Mouse (Mus musculus): ENCODE data around the gene Bag6. TPM values are rescaled to one million over a fixed set of nuclear protein-coding genes. Genes with fewer than 3 reads are reported as not detected.
"Not testable (repeated sequence)": the region's sequence is repeated elsewhere in the genome, so short reads cannot be mapped to it uniquely, and the experiment has no call there.

Bag6 gene
- polyA plus RNA-seq, 1 experiment from 2014 or later: 56.1 TPM

- Histone ChIP-seq H3K27ac (ENCODE audit: poor library complexity, severe bottlenecking) (no peak within 1 kb of the TSS), H3K4me3 (no peak within 1 kb of the TSS), H3K9me3 (replicated peaks) (no peaks in the 10 kb centered on the region), H3K36me3 (peaks cover 57% of the 10 kb centered on the region), H3K27me3 (replicated peaks) (0 out of 2 replicates have a peak, but pooled peaks cover 3% of the 10 kb centered on the region), H3K9ac (no peak within 1 kb of the TSS), H3K4me2 (no peak within 1 kb of the TSS), H3K4me1 (replicated peaks) (peaks cover 8% of the 10 kb centered on the region)
- WGBS: 84% methylated on average over 8 of the region's 8 CpGs
- ATAC-seq (ENCODE audit: insufficient number of reproducible peaks, low FRiP score): no peak
Observed at GRCm38 (mm10) chr17:35115046-35116019, 19.6 kb upstream of the Bag6 start, which contains the start of gene Ly6g5b. TSS of gene Ly6g5b (minus strand) at chr17:35115428.

DNA sequence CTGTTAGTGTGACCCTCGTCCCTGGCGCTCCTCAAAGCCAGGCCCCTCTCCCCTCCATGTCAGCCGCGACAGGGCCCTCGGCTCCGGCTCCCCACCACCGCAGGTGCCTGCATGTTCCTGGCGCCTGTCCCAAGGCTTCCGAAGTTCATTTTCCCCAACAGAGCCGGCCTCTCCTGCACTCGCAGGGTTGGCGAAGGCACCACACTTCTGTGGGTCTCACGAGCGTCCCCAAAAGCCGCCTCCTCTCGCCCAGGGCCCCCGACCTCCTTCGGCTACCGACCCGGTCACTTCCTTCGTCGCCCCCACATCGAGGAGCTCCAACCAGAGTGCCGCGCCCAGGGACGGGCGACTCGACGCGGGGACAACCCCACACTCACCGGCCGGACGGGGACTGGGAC, 14.2 kb upstream of the Bag6 start:
- no peaks in the 10 kb centered on the region for H3K27me3 ChIP-seq (replicated peaks)
- H3K4me1 ChIP-seq (replicated peaks): peaks cover 27% of the 10 kb centered on the region
- no peak for ATAC-seq (ENCODE audit: insufficient number of reproducible peaks, low FRiP score)
- peak overlapping the region; percentile 34; the same call in 1 of the 2 replicates for H3K27ac ChIP-seq (ENCODE audit: poor library complexity, severe bottlenecking)
- H3K36me3 ChIP-seq: peaks cover 51% of the 10 kb centered on the region
- under 1% methylated on average over 33 of the region's 33 CpGs for WGBS
- peak overlapping the region; percentile 76 for H3K4me3 ChIP-seq
- peak overlapping the region; percentile 92 for H3K4me2 ChIP-seq
- peak overlapping the region; percentile 85 for H3K9ac ChIP-seq
- no peaks in the 10 kb centered on the region for H3K9me3 ChIP-seq (replicated peaks)

GRCm38 (mm10) chr17:35121143-35121799, 13.7 kb upstream of the Bag6 start, which contains the start of gene Gpank1:
TSS of gene Gpank1 (plus strand) at chr17:35121455.
- Histone ChIP-seq H3K27ac (ENCODE audit: poor library complexity, severe bottlenecking) (peak within 1 kb of the TSS; percentile 87), H3K9ac (peak within 1 kb of the TSS; percentile 93), H3K4me2 (peak within 1 kb of the TSS; percentile 92), H3K36me3 (peaks cover 46% of the 10 kb centered on the region), H3K27me3 (replicated peaks) (no peaks in the 10 kb centered on the region), H3K4me1 (replicated peaks) (peaks cover 27% of the 10 kb centered on the region), H3K4me3 (peak within 1 kb of the TSS; percentile 76), H3K9me3 (replicated peaks) (no peaks in the 10 kb centered on the region)
- WGBS: under 1% methylated on average over 50 of the region's 50 CpGs
- ATAC-seq (ENCODE audit: insufficient number of reproducible peaks, low FRiP score): peak; percentile 94

DNA sequence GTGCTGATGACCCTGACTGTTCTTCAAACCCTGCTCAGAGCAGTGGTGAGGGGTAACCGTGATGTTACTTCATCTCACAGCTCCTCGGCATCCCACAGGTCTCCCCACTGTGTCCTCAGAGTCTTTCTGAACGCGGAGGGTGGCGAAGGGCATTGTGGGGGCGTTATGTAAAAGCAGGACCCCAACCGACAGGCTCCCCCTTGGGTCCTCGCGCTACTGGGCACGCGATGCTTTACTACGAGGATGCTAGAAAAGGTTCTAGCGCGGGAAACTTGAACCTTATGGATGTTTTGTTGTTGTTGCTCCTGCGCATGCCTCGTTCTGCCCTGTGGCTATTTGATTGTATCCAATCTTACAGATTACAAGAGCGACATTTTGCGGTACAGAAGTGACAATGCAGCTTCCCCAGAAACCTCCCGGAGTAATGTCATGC, 13.1 kb upstream of the Bag6 start, which contains the start of gene Csnk2b:
Gene Csnk2b (minus strand): TSS at position 183 of the 433 bp plus-strand sequence.
- H3K9me3 ChIP-seq (replicated peaks): no peaks in the 10 kb centered on the region
- ATAC-seq (ENCODE audit: insufficient number of reproducible peaks, low FRiP score): no peak; the same call in 1 of the 2 replicates
- peak within 1 kb of the TSS; percentile 87 for H3K27ac ChIP-seq (ENCODE audit: poor library complexity, severe bottlenecking)
- WGBS: under 1% methylated on average over 19 of the region's 19 CpGs
- H3K36me3 ChIP-seq: peaks cover 42% of the 10 kb centered on the region
- H3K4me2 ChIP-seq: peak within 1 kb of the TSS; percentile 92
- H3K4me1 ChIP-seq (replicated peaks): peaks cover 31% of the 10 kb centered on the region
- H3K4me3 ChIP-seq: peak within 1 kb of the TSS; percentile 76
- no peaks in the 10 kb centered on the region for H3K27me3 ChIP-seq (replicated peaks)
- peak within 1 kb of the TSS; percentile 93 for H3K9ac ChIP-seq

GRCm38 (mm10) chr17:35123287-35123686, 11.7 kb upstream of the Bag6 start:
- WGBS: 92% methylated on average over 9 of the region's 9 CpGs
- H3K4me2 ChIP-seq; H3K27me3 ChIP-seq (replicated peaks); H3K27ac ChIP-seq (ENCODE audit: poor library complexity, severe bottlenecking); H3K9me3 ChIP-seq (replicated peaks); H3K4me3 ChIP-seq; ATAC-seq (ENCODE audit: insufficient number of reproducible peaks, low FRiP score); H3K9ac ChIP-seq: not testable (repeated sequence)
- Histone ChIP-seq H3K4me1 (replicated peaks) (peaks cover 41% of the 10 kb centered on the region), H3K36me3 (peaks cover 36% of the 10 kb centered on the region)

GRCm38 (mm10) chr17:35124261-35124896, 10.6 kb upstream of the Bag6 start:
- WGBS: 90% methylated on average over 12 of the region's 12 CpGs
- not testable (repeated sequence) for H3K27me3 ChIP-seq (replicated peaks); H3K4me3 ChIP-seq; ATAC-seq (ENCODE audit: insufficient number of reproducible peaks, low FRiP score); H3K9me3 ChIP-seq (replicated peaks); H3K4me2 ChIP-seq; H3K27ac ChIP-seq (ENCODE audit: poor library complexity, severe bottlenecking); H3K9ac ChIP-seq
- H3K4me1 ChIP-seq (replicated peaks): peaks cover 48% of the 10 kb centered on the region
- H3K36me3 ChIP-seq: peaks cover 33% of the 10 kb centered on the region

GRCm38 (mm10) chr17:35125081-35125480, 9.9 kb upstream of the Bag6 start:
- Histone ChIP-seq H3K9ac (no peak overlapping the region; the same call in 1 of the 2 replicates), H3K27ac (ENCODE audit: poor library complexity, severe bottlenecking) (no peak overlapping the region), H3K4me2 (peak overlapping the region; percentile 82), H3K36me3 (peaks cover 33% of the 10 kb centered on the region), H3K9me3 (replicated peaks) (no peaks in the 10 kb centered on the region), H3K4me1 (replicated peaks) (peaks cover 43% of the 10 kb centered on the region), H3K4me3 (peak overlapping the region; percentile 75; the same call in 1 of the 2 replicates), H3K27me3 (replicated peaks) (no peaks in the 10 kb centered on the region)
- WGBS: 92% methylated on average over 1 of the region's 1 CpGs
- no peak for ATAC-seq (ENCODE audit: insufficient number of reproducible peaks, low FRiP score)

DNA sequence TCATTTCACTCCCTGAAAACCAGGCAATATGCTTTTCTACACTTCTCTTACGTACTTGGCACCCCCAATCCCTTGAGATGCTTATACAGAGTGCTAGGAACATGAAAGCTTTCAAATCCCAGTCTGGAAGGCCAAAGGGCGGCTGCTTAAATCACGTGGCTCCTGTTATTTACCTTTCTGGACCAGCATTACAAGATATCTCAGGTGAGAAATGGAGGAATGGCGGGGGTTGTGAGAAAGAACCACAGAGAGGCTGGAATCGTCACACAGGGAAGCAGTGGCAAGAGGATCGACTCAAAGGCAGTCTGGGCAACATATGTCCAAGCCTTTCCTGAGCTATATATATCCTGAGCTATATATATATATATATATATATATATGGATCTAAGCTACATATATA, 9.4 kb upstream of the Bag6 start:
- Histone ChIP-seq H3K4me3 (peak overlapping the region; percentile 75), H3K4me1 (replicated peaks) (peaks cover 38% of the 10 kb centered on the region), H3K36me3 (peaks cover 36% of the 10 kb centered on the region), H3K9me3 (replicated peaks) (no peaks in the 10 kb centered on the region), H3K4me2 (peak overlapping the region; percentile 82), H3K9ac (peak overlapping the region; percentile 85), H3K27me3 (replicated peaks) (no peaks in the 10 kb centered on the region), H3K27ac (ENCODE audit: poor library complexity, severe bottlenecking) (peak overlapping the region; percentile 77)
- 25% methylated on average over 6 of the region's 6 CpGs for WGBS
- ATAC-seq (ENCODE audit: insufficient number of reproducible peaks, low FRiP score): no peak

GRCm38 (mm10) chr17:35126206-35126611, 8.8 kb upstream of the Bag6 start, which contains the start of gene D17H6S53E:
TSS of gene D17H6S53E (plus strand) at chr17:35126373.
- Histone ChIP-seq H3K4me3 (peak within 1 kb of the TSS; percentile 75), H3K4me1 (replicated peaks) (peaks cover 38% of the 10 kb centered on the region), H3K27me3 (replicated peaks) (no peaks in the 10 kb centered on the region), H3K9me3 (replicated peaks) (no peaks in the 10 kb centered on the region), H3K9ac (peak within 1 kb of the TSS; percentile 85), H3K4me2 (peak within 1 kb of the TSS; percentile 82), H3K27ac (ENCODE audit: poor library complexity, severe bottlenecking) (peak within 1 kb of the TSS; percentile 77), H3K36me3 (peaks cover 36% of the 10 kb centered on the region)
- peak; percentile 69 for ATAC-seq (ENCODE audit: insufficient number of reproducible peaks, low FRiP score)
- under 1% methylated on average over 36 of the region's 36 CpGs for WGBS

DNA sequence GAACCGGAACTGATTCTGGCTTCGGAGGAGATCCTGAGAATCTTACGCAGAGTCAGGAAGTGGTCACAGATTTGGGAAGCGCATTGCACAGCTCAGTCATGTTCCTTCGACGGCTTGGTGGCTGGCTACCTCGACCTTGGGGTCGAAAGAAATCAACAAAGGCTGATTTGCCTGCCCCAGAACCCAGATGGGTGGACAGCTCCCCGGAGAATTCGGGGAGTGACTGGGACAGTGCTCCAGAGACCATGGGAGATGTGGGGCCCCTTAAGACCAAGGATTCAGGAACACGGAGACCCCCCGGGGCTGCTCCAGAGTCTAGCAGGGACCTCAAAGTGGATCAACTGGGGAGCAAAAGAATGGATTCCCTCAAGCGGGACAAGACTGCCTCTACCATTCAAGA, 8.0 kb upstream of the Bag6 start:
- no peak for ATAC-seq (ENCODE audit: insufficient number of reproducible peaks, low FRiP score)
- 64% methylated on average over 13 of the region's 13 CpGs for WGBS
- H3K27ac ChIP-seq (ENCODE audit: poor library complexity, severe bottlenecking): peak overlapping the region; percentile 77; the same call in 1 of the 2 replicates

More for the DNA sequence above, 8.0 kb upstream of the Bag6 start:
- peak overlapping the region; percentile 75 for H3K4me3 ChIP-seq
- H3K9me3 ChIP-seq (replicated peaks): no peaks in the 10 kb centered on the region
- peaks cover 37% of the 10 kb centered on the region for H3K4me1 ChIP-seq (replicated peaks)
- no peaks in the 10 kb centered on the region for H3K27me3 ChIP-seq (replicated peaks)
- H3K4me2 ChIP-seq: peak overlapping the region; percentile 82
- H3K9ac ChIP-seq: peak overlapping the region; percentile 85
- peaks cover 36% of the 10 kb centered on the region for H3K36me3 ChIP-seq

All from heart, embryonic 12.5 days (tissue).